ENCODE assay signal across 11 mouse cellular contexts in the genomic region with DNA sequence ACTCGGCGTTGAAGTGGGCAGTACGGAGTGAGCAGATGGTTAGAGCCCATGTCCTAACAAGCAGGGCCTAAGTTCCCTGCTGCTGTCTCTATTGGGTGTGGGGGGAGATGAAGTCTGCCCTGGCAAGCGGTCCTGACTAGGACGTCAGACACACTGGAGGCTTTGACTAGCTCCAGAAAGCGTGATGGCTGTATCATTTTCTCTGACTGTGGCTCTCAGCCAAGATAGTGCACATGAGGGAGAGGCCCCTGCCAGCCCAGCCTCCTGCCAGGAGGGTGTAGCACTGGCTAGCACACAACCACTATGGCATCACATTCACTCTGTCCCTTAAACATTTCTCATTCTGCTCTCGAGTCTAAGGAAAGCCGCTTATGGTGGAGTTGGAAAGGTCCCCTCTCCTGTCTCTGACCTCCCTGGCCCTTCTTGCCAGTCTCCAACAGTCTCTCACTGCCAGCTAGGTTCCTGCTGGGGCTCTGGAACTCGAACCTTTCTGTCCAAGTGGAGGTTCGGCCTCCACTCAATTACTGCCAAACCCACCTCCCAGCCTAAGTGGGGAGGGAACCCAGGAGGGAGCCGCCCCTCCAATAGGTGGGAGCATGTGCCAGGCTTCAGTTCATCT. TPM values are rescaled to one million over a fixed set of nuclear protein-coding genes. Genes with fewer than 3 reads are reported as not detected.
DNase-seq lines count a peak whose midpoint lies in the region; ATAC-seq and TF ChIP-seq lines count a peak whose summit lies in the region.
"Had no signal": no experiment of that assay in that cellular context is flagged by ENCODE, and none has a peak within 500 bp of the region (broad histone marks: within the 10 kb centered on the region; RNA-seq: fewer than 3 reads in every experiment).

No protein-coding gene starts in this region.

- TF ChIP-seq CTCF in bone marrow macrophage, adult 2 months (IDR thresholded peaks at IDR 0.05; ENCODE audit: low read depth, low read length), result no peak

- DNase-seq in heart, adult 18-20 months, result peak; percentile 48 to 61
- DNase-seq in 3T3-L1 (ENCODE audit: low read depth, low spot score), result peak; percentile 49
- peak; percentile 53 to 60 for DNase-seq in heart, postnatal 10 days
- no peak for DNase-seq in thymus, postnatal 0 days (ENCODE audit: low spot score)
- no peak for DNase-seq in spleen, adult 12 weeks (ENCODE audit: low spot score)

- H3K4me1 ChIP-seq in heart, embryonic 12.5 days (replicated peaks), result peaks cover 16% of the 10 kb centered on the region
- peaks cover 41% of the 10 kb centered on the region for H3K4me1 ChIP-seq in bone marrow macrophage, adult 2 months (ENCODE audit: control insufficient read depth, insufficient read depth, low read length)

- H3K27ac ChIP-seq in heart, embryonic 12.5 days (ENCODE audit: poor library complexity, severe bottlenecking), result no peak overlapping the region
- peak overlapping the region; percentile 52 for H3K27ac ChIP-seq in bone marrow macrophage, adult 2 months (ENCODE audit: insufficient read depth, low read depth, low read length)
- H3K27ac ChIP-seq: embryonic facial prominence, embryonic 12.5 days; midbrain, embryonic 12.5 days had no signal

- H3K9ac ChIP-seq in heart, embryonic 12.5 days, result no peak overlapping the region
- H3K9ac ChIP-seq: embryonic facial prominence, embryonic 12.5 days; midbrain, embryonic 12.5 days had no signal

- H3K36me3 ChIP-seq in heart, embryonic 12.5 days, result no peaks in the 10 kb centered on the region
- H3K36me3 ChIP-seq: embryonic facial prominence, embryonic 12.5 days; midbrain, embryonic 12.5 days had no signal

- no peak overlapping the region for H3K4me3 ChIP-seq in heart, embryonic 12.5 days
- no peak overlapping the region for H3K4me3 ChIP-seq in bone marrow macrophage, adult 2 months (ENCODE audit: insufficient read depth, low read length)
- H3K4me3 ChIP-seq: embryonic facial prominence, embryonic 12.5 days; midbrain, embryonic 12.5 days had no signal

- 63% methylated on average over 11 of the region's 11 CpGs for WGBS in heart, embryonic 12.5 days

- H3K9me3 ChIP-seq in heart, embryonic 12.5 days (replicated peaks), result no peaks in the 10 kb centered on the region
- H3K9me3 ChIP-seq: embryonic facial prominence, embryonic 12.5 days; midbrain, embryonic 12.5 days had no signal

- intact Hi-C loops in heart, postnatal 10 days (cut with DNase I), result no loop called here

- no peak for ATAC-seq in heart, embryonic 12.5 days (ENCODE audit: insufficient number of reproducible peaks, low FRiP score)
- no peak for ATAC-seq in CD4-positive, CD25-positive, alpha-beta regulatory T cell, adult 4 months

- H3K27me3 ChIP-seq in heart, embryonic 12.5 days (replicated peaks), result no peaks in the 10 kb centered on the region
- H3K27me3 ChIP-seq: embryonic facial prominence, embryonic 12.5 days; midbrain, embryonic 12.5 days had no signal

- no peak overlapping the region for H3K4me2 ChIP-seq in heart, embryonic 12.5 days
- H3K4me2 ChIP-seq: embryonic facial prominence, embryonic 12.5 days; midbrain, embryonic 12.5 days had no signal

- TF ChIP-seq POLR2A in bone marrow macrophage, adult 2 months (IDR thresholded peaks at IDR 0.05; ENCODE audit: borderline replicate concordance, low read depth, low read length), result no peak

RNA-seq across cellular contexts. Expression of a gene that starts 11.9 kb away (rescaled TPM):
- not detected for total RNA-seq in heart, adult 18-20 months (2021)
- 0.09 TPM in 1 of 2 replicates, not detected in the other for polyA plus RNA-seq in heart, embryonic 12.5 days (2016; fragmentation: Nextera tagmentation; extraction: Ambion mirVana)
- polyA plus RNA-seq in bone marrow macrophage, adult 2 months (2012; ENCODE audit: insufficient read depth, insufficient read length, missing spikeins), result not detected in 2 replicates
- under 1 TPM; 0.12 to 0.43 TPM for total RNA-seq in heart, postnatal 10 days (2021)
- 0.10 and 0.22 TPM in 2 replicates for polyA plus RNA-seq in thymus, postnatal 0 days (2015; fragmentation: Nextera tagmentation; extraction: Ambion mirVana)
- not detected for polyA plus RNA-seq in CD4-positive, CD25-positive, alpha-beta regulatory T cell, adult 4 months (2017; shearing (Covaris generic))
- polyA plus RNA-seq: midbrain, embryonic 12.5 days; stomach, embryonic 14.5 days had no signal

RNA-seq across cellular contexts. Expression of a gene that starts 32.0 kb away (rescaled TPM):
- total RNA-seq in heart, adult 18-20 months (2021), result not detected
- polyA plus RNA-seq in heart, embryonic 12.5 days (2016; fragmentation: Nextera tagmentation; extraction: Ambion mirVana), result 0.05 TPM in 1 of 2 replicates, not detected in the other
- not detected in 2 replicates for polyA plus RNA-seq in bone marrow macrophage, adult 2 months (2012; ENCODE audit: insufficient read depth, insufficient read length, missing spikeins)
- total RNA-seq in heart, postnatal 10 days (2021), result not detected
- 0.05 TPM in 1 of 2 replicates, not detected in the other for polyA plus RNA-seq in thymus, postnatal 0 days (2015; fragmentation: Nextera tagmentation; extraction: Ambion mirVana)
- under 1 TPM in 1 of 2 experiments, not detected in 1; 0.15 TPM for polyA plus RNA-seq in CD4-positive, CD25-positive, alpha-beta regulatory T cell, adult 4 months (2017; shearing (Covaris generic))

RNA-seq across cellular contexts. Expression of a gene that starts 41.9 kb away (rescaled TPM):
- 10 to 100 TPM; 21.4 to 23.4 TPM for total RNA-seq in heart, adult 18-20 months (2021)
- 41.4 and 41.7 TPM in 2 replicates for polyA plus RNA-seq in heart, embryonic 12.5 days (2016; fragmentation: Nextera tagmentation; extraction: Ambion mirVana)
- 37.9 and 49.7 TPM in 2 replicates for polyA plus RNA-seq in bone marrow macrophage, adult 2 months (2012; ENCODE audit: insufficient read depth, insufficient read length, missing spikeins)
- total RNA-seq in heart, postnatal 10 days (2021), result 10 to 100 TPM; 25.6 to 27.1 TPM
- polyA plus RNA-seq in thymus, postnatal 0 days (2015; fragmentation: Nextera tagmentation; extraction: Ambion mirVana), result 54.7 and 59.2 TPM in 2 replicates
- 10 to 100 TPM; 63.3 to 68.6 TPM for polyA plus RNA-seq in CD4-positive, CD25-positive, alpha-beta regulatory T cell, adult 4 months (2017; shearing (Covaris generic))

RNA-seq across cellular contexts. Expression of a gene that starts 43.9 kb away (rescaled TPM):
- 10 to 100 TPM; 61.5 to 68.1 TPM for total RNA-seq in heart, adult 18-20 months (2021)
- polyA plus RNA-seq in heart, embryonic 12.5 days (2016; fragmentation: Nextera tagmentation; extraction: Ambion mirVana), result 152 and 161 TPM in 2 replicates
- polyA plus RNA-seq in bone marrow macrophage, adult 2 months (2012; ENCODE audit: insufficient read depth, insufficient read length, missing spikeins), result 106 and 115 TPM in 2 replicates
- 100 to 1,000 TPM; 115 to 127 TPM for total RNA-seq in heart, postnatal 10 days (2021)
- 203 and 212 TPM in 2 replicates for polyA plus RNA-seq in thymus, postnatal 0 days (2015; fragmentation: Nextera tagmentation; extraction: Ambion mirVana)
- polyA plus RNA-seq in CD4-positive, CD25-positive, alpha-beta regulatory T cell, adult 4 months (2017; shearing (Covaris generic)), result 10 to 100 TPM; 21.3 to 37.8 TPM

Comparison
In these comparisons a context has a peak if more than half of its experiments do, and no peak if none do; other contexts are left out.
1. DNase-seq: peak in heart, adult 18-20 months (2 of 2), 3T3-L1 (single experiment) and heart, postnatal 10 days (2 of 2); none in thymus, postnatal 0 days (single experiment) and spleen, adult 12 weeks (single experiment).